Mouse (Mus musculus) liver, embryonic 11.5 days (tissue): ENCODE results near the gene Hamp. TPM values are rescaled to one million over a fixed set of nuclear protein-coding genes. Genes with fewer than 3 reads are reported as not detected.

Experiments
- ATAC-seq: fragments of 200-750 bp; cut with Nextera tagmentation; replicated peaks from 2 replicates; pipeline ENCODE4 v1.8.0; 2017; ENCODE audit warnings: moderate number of reproducible peaks, mild to moderate bottlenecking, moderate TSS enrichment, moderate library complexity; ENCODE audit not compliant: low FRiP score
- DNase-seq: peaks from one replicate; pipeline ENCODE4 v3.0.0-alpha.2; 2017; ENCODE audit warnings: low spot score
- H3K27ac ChIP-seq: fragments of 300-500 bp; sonication (generic); 2 replicates; pipeline ENCODE4 v1.5.1; 2014; ENCODE audit warnings: mild to moderate bottlenecking, low read depth, low read length, control low read depth
- H3K27me3 ChIP-seq: fragments of 300-500 bp; sonication (generic); replicated peaks from 2 replicates; pipeline ENCODE4 v1.6.1; 2014; ENCODE audit warnings: low read length, mixed read lengths; ENCODE audit not compliant: control insufficient read depth, insufficient read depth
- H3K36me3 ChIP-seq: fragments of 300-500 bp; sonication (generic); 2 replicates; pipeline ENCODE4 v1.6.1; 2014; ENCODE audit warnings: mild to moderate bottlenecking, low read length, moderate library complexity, mixed read lengths; ENCODE audit not compliant: control insufficient read depth, insufficient read depth
- H3K4me1 ChIP-seq: fragments of 300-500 bp; sonication (generic); replicated peaks from 2 replicates; pipeline ENCODE4 v1.6.1; 2014; ENCODE audit warnings: low read length, mixed read lengths; ENCODE audit not compliant: control insufficient read depth, insufficient read depth
- H3K4me2 ChIP-seq: fragments of 300-500 bp; sonication (generic); 2 replicates; pipeline ENCODE4 v1.6.1; 2014; ENCODE audit warnings: mild to moderate bottlenecking, control low read depth, moderate library complexity
- H3K4me3 ChIP-seq: fragments of 300-500 bp; sonication (generic); 2 replicates; pipeline ENCODE4 v1.5.1; 2014; ENCODE audit warnings: low read depth, low read length, control low read depth
- H3K9ac ChIP-seq: fragments of 300-500 bp; sonication (generic); 2 replicates; pipeline ENCODE4 v1.6.1; 2014; ENCODE audit warnings: low read depth, low read length, control low read depth
- H3K9me3 ChIP-seq: fragments of 300-500 bp; sonication (generic); 2 replicates; pipeline ENCODE4 v1.6.1; 2016; ENCODE audit warnings: low read length, inconsistent platforms, mixed read lengths; ENCODE audit not compliant: control insufficient read depth
- WGBS: fragments of 180-500 bp; shearing (Covaris S2); extraction: QIAGEN DNeasy Blood & Tissue Kit; methylation state at CpG from one replicate; pipeline ENCODE4 v1.1.7; 2014; 5-methylcytosine and 5-hydroxymethylcytosine counted together
- polyA plus RNA-seq: library from polyadenylated mRNA; unstranded; fragments of >200 nt; fragmentation: Nextera tagmentation; extraction: Ambion mirVana; gene quantifications from 2 replicates; pipeline ENCODE4 v1.2.1, GENCODE M21; 2014

The Hamp gene
- polyA plus RNA-seq, result not detected in 2 replicates

- Histone ChIP-seq H3K9ac (no peak within 1 kb of the TSS), H3K4me1 (no peaks in the 10 kb centered on the region), H3K9me3 (no peaks in the 10 kb centered on the region), H3K27me3 (no peaks in the 10 kb centered on the region), H3K36me3 (peaks cover 3% of the 10 kb centered on the region; the same call in 1 of the 2 replicates), H3K27ac (no peak within 1 kb of the TSS), H3K4me2 (no peak within 1 kb of the TSS), H3K4me3 (no peak within 1 kb of the TSS)
- 63% methylated on average over 9 of the region's 9 CpGs for WGBS
- ATAC-seq, result no peak
- no peak for DNase-seq
These were observed at the start of gene Hamp for GRCm38 (mm10) chr7:30943909-30944635. Gene Hamp (minus strand): TSS chr7:30944032.

- H3K4me3 ChIP-seq, result no peak overlapping the region
- no peaks in the 10 kb centered on the region for H3K4me1 ChIP-seq
- no peak overlapping the region for H3K27ac ChIP-seq
- H3K9me3 ChIP-seq, result no peaks in the 10 kb centered on the region
- 64% methylated on average over 5 of the region's 5 CpGs for WGBS
- H3K4me2 ChIP-seq, result no peak overlapping the region
- no peak for ATAC-seq
- H3K9ac ChIP-seq, result no peak overlapping the region
- no peaks in the 10 kb centered on the region for H3K36me3 ChIP-seq
- H3K27me3 ChIP-seq, result no peaks in the 10 kb centered on the region
- no peak for DNase-seq
These were observed 48.3 kb upstream of the Hamp start for GRCm38 (mm10) chr7:30992148-30992547.

DNA sequence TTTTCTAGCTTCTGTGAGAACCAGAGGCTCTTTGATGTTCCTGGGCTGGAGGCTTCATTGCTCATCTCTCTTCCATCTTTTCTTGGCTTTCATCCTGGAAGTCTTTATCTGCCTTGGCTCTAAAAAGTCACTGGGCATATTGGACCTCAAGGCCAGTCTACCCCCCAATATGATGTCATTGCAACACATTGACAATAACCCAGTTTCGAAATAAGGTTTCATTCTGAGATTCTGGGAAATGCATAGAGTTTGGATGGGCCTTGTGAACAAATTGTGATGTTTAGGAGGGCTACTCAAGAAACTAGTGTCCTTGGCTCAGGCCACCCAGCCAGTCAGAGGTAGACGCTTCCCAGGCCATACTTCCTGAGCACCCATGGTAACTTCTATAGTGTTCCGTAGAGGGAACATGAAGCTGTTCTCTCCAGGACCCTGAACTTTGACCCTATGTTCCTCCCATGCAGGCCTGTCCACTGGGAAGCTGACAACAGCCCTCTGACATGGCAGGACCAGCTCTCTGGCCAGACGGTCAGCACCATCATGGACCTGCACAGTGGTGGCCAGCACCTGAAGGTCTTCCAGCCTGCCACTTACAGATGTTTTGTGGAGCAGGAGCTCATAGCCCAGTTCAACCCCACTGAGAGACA, 44.8 kb upstream of the Hamp start:
- no peak overlapping the region for H3K9ac ChIP-seq
- H3K9me3 ChIP-seq, result no peaks in the 10 kb centered on the region
- no peaks in the 10 kb centered on the region for H3K36me3 ChIP-seq
- no peak for DNase-seq
- no peak overlapping the region for H3K27ac ChIP-seq
- no peak overlapping the region for H3K4me2 ChIP-seq
- no peaks in the 10 kb centered on the region for H3K4me1 ChIP-seq
- no peak for ATAC-seq
- WGBS, result 70% methylated on average over 4 of the region's 4 CpGs
- no peaks in the 10 kb centered on the region for H3K27me3 ChIP-seq
- no peak overlapping the region for H3K4me3 ChIP-seq

DNA sequence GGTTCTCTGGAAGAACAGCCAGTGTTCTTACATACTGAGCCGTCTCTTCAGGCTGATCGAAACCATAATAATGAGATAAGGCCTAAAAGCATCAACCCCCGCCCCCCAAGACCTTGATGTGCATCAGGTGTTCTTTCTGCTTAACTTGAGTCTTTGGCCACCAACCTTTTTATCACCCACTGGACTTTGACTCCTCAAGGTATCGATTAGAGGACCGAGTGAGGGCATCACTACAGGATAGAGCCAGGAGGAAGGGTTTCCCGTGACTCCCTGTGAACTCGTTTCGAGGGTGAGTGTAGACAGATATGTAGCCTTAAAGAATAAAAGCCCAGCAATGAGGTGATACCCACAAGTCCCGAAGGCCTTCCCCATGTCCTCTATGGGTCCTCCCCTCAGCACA, 41.5 kb upstream of the Hamp start:
- no peak for DNase-seq
- no peak overlapping the region for H3K4me2 ChIP-seq
- no peak for ATAC-seq
- H3K27ac ChIP-seq, result no peak overlapping the region
- H3K9ac ChIP-seq, result no peak overlapping the region
- no peaks in the 10 kb centered on the region for H3K27me3 ChIP-seq
- 84% methylated on average over 9 of the region's 9 CpGs for WGBS
- H3K36me3 ChIP-seq, result no peaks in the 10 kb centered on the region
- no peaks in the 10 kb centered on the region for H3K4me1 ChIP-seq
- H3K9me3 ChIP-seq, result no peaks in the 10 kb centered on the region
- no peak overlapping the region for H3K4me3 ChIP-seq

DNA sequence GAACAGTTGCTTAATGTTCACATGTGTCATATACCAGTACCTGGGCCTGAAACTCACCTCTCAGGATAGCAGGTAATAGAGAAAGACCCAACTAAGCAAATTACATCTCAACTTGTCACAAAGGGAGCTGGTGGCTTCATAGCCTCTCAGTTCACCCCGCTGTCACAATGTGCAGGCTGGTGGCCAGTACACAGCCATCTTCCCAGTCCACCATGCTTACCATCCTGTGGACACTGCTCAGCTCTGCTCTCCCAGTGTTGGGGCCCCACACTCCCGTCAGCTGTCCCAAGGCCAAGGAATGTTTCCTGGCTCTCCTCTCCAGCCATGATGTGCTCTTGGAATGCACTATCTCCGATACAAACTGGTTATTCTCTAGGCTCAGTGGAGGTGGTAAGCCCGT, 37.9 kb upstream of the Hamp start:
- H3K4me3 ChIP-seq, result no peak overlapping the region
- WGBS, result 90% methylated on average over 4 of the region's 4 CpGs
- H3K4me1 ChIP-seq, result no peaks in the 10 kb centered on the region
- no peaks in the 10 kb centered on the region for H3K36me3 ChIP-seq
- no peak overlapping the region for H3K9ac ChIP-seq
- no peak overlapping the region for H3K27ac ChIP-seq
- H3K27me3 ChIP-seq, result no peaks in the 10 kb centered on the region
- no peaks in the 10 kb centered on the region for H3K9me3 ChIP-seq
- no peak for DNase-seq
- H3K4me2 ChIP-seq, result no peak overlapping the region
- no peak for ATAC-seq

DNA sequence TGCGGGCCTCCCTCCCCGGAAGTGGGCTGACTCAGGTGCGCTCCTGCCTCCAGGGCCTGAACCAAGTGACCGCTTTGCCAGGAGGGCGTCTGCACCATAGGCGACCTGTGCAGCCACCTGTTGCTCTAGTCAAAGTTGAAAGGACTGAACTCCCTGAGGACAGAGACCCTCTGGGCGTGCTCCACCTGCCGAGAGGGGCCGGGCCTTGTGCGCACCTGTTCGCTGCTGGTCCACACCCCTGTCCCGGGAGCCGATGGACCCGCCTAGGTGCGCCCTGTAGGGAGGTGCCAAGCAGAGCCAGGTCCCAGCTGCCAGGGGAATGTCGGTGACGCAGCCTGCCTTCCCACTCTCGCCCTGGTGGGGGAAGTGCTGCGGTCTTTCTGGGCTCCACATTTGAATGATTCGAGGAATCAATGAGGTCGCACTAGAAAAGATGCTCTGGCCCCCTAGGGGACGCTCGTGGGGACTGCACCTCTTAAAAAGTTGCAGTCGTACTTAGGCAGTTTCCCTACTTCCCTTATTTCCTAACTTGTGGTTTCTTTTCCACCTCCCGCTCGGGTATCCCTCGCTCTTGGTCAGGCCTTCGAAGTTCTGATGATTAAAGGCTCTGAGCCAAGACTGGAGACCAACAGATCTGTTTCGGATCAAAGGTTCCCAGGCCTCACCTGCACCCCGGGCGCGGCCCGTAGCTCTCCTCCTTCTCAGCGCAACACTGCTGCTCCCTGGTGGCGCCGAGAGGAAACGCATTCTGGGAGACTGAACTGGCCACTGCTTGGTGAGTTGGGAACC, 29.9 kb upstream of the Hamp start, which contains the start of gene Fam187b:
Gene Fam187b (plus strand): TSS at position 290 of the 789 bp plus-strand sequence.
- under 1% methylated on average over 37 of the region's 37 CpGs for WGBS
- peak within 1 kb of the TSS; percentile 56 for H3K4me3 ChIP-seq
- no peaks in the 10 kb centered on the region for H3K36me3 ChIP-seq
- peak within 1 kb of the TSS; percentile 4; the same call in 1 of the 2 replicates for H3K27ac ChIP-seq
- peak within 1 kb of the TSS; percentile 61 for H3K9ac ChIP-seq
- ATAC-seq, result peak; percentile 78
- peak within 1 kb of the TSS; percentile 62 for H3K4me2 ChIP-seq
- peaks cover 4% of the 10 kb centered on the region; the same call in 1 of the 2 replicates for H3K4me1 ChIP-seq
- H3K27me3 ChIP-seq, result peaks cover 20% of the 10 kb centered on the region
- H3K9me3 ChIP-seq, result no peaks in the 10 kb centered on the region
- DNase-seq, result peak; percentile 88

GRCm38 (mm10) chr7:30973251-30973500, 29.3 kb upstream of the Hamp start, which contains the start of gene Lsr:
Gene Lsr (minus strand): TSS chr7:30973464.
- 1% methylated on average over 19 of the region's 19 CpGs for WGBS
- ATAC-seq (peak; percentile 75; the same call in 1 of the 2 replicates), DNase-seq (no peak)

DNA sequence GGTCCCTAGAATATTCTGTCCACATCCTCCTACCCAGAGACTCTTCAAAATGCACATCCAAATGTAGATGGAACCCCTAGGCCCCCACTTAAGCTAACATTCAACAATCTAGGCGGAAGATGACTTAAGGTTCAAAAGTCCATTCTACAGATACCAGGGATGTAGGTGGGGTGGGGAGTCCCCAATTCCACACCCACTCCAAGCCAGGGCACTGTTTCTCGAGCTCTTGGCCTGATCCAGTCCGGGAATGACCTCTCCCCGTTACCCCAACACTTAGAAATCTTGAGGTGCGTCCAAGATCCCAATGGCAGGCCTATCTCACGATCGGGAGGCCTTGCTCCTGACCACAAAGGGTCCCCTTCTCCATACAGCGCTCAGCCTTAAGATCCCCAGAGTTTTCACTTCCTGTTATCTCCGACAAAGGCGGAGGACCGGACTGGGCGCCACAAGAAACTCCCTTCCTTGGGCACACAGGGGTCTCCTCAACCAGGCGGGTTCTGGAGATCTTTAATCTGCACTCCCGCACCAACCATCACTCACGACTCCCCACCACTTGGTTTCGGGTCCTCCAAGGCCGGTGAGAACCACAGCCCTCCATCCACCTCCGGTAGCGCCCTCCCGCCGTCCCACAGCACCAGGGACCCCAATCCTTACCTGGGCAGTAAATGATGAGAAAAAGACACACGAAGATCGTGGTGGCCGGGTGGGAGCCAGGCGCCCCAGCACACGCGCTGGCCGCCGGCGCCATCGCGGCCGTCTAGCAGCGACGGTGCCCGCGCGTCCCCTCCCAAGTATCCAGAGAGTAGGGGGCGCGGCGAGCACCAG, 28.8 kb upstream of the Hamp start:
- peak; percentile 46 for ATAC-seq
- Histone ChIP-seq H3K27ac (no peak overlapping the region), H3K9ac (peak overlapping the region; percentile 61), H3K9me3 (no peaks in the 10 kb centered on the region), H3K36me3 (no peaks in the 10 kb centered on the region), H3K4me3 (peak overlapping the region; percentile 56), H3K4me1 (peaks cover 4% of the 10 kb centered on the region; the same call in 1 of the 2 replicates), H3K27me3 (peaks cover 20% of the 10 kb centered on the region), H3K4me2 (peak overlapping the region; percentile 62)
- 7% methylated on average over 41 of the region's 41 CpGs for WGBS
- no peak for DNase-seq

More at GRCm38 (mm10) chr7:30973251-30973500, 29.3 kb upstream of the Hamp start, which contains the start of gene Lsr:
- peaks cover 20% of the 10 kb centered on the region for H3K27me3 ChIP-seq
- peak within 1 kb of the TSS; percentile 56 for H3K4me3 ChIP-seq
- H3K9me3 ChIP-seq, result no peaks in the 10 kb centered on the region
- H3K9ac ChIP-seq, result peak within 1 kb of the TSS; percentile 61
- H3K27ac ChIP-seq, result peak within 1 kb of the TSS; percentile 4; the same call in 1 of the 2 replicates
- peak within 1 kb of the TSS; percentile 62 for H3K4me2 ChIP-seq
- no peaks in the 10 kb centered on the region for H3K36me3 ChIP-seq
- H3K4me1 ChIP-seq, result peaks cover 4% of the 10 kb centered on the region; the same call in 1 of the 2 replicates
